Mouse (Mus musculus): ENCODE results near the gene Olfr1369-ps1. TPM values are rescaled to one million over a fixed set of nuclear protein-coding genes. Genes with fewer than 3 reads are reported as not detected.
"Not testable (repeated sequence)": the region's sequence is repeated elsewhere in the genome, so short reads cannot be mapped to it uniquely, and the experiment has no call there.

Gene Olfr1369-ps1
- not detected in 2 replicates for polyA plus RNA-seq (2012; rRNA removed)

DNA sequence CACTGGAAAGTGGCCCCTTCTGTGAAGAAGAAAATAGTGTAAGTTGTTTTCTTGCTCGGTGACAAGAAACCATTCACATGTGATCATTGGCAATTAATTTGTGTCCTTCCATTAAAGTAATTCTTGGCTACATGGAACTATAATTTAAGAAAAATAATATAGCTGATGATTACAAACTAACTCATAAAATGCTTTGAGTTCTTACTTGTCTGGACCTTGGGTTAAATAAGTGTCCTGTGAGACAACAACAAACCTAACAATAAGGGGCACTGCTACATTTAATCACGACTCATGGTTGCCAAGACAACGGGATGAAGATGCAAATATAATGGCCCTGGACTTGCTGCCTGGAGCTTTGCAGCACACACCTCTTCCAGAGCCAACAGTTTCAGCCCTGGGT lies at the start of gene Olfr1369-ps1:
Gene Olfr1369-ps1, plus strand, starts transcription at position 301 of the 400 bp plus-strand sequence.
- H3K27me3 ChIP-seq (ENCODE audit: control insufficient read depth, insufficient read depth, low read length); H3K4me1 ChIP-seq (replicated peaks; ENCODE audit: control insufficient read depth, insufficient read depth, low read length); DNase-seq; H3K36me3 ChIP-seq (ENCODE audit: control insufficient read depth, insufficient read depth, low read length); H3K4me3 ChIP-seq (ENCODE audit: control insufficient read depth, insufficient read depth, low read length); H3K27ac ChIP-seq (ENCODE audit: control insufficient read depth, insufficient read depth, low read length): not testable (repeated sequence)
- 83% methylated on average over 3 of the region's 3 CpGs for WGBS

- Histone ChIP-seq H3K27me3 (ENCODE audit: control insufficient read depth, insufficient read depth, low read length) (no peaks in the 10 kb centered on the region), H3K4me3 (ENCODE audit: control insufficient read depth, insufficient read depth, low read length) (no peak overlapping the region), H3K4me1 (replicated peaks; ENCODE audit: control insufficient read depth, insufficient read depth, low read length) (no peaks in the 10 kb centered on the region), H3K36me3 (ENCODE audit: control insufficient read depth, insufficient read depth, low read length) (no peaks in the 10 kb centered on the region), H3K27ac (ENCODE audit: control insufficient read depth, insufficient read depth, low read length) (no peak overlapping the region)
- 81% methylated on average over 2 of the region's 2 CpGs for WGBS
- no peak for DNase-seq
- no peak for TF ChIP-seq POLR2A (IDR thresholded peaks at IDR 0.05; ENCODE audit: control insufficient read depth, extremely low read depth, insufficient read depth, low read length, poor library complexity)
- no peak for TF ChIP-seq CTCF (IDR thresholded peaks at IDR 0.05; ENCODE audit: borderline replicate concordance, control insufficient read depth, extremely low read depth, insufficient read depth, low read length, poor library complexity)
Measured at GRCm38 (mm10) chr13:21066021-21066420, 45.3 kb upstream of the Olfr1369-ps1 start.

DNA sequence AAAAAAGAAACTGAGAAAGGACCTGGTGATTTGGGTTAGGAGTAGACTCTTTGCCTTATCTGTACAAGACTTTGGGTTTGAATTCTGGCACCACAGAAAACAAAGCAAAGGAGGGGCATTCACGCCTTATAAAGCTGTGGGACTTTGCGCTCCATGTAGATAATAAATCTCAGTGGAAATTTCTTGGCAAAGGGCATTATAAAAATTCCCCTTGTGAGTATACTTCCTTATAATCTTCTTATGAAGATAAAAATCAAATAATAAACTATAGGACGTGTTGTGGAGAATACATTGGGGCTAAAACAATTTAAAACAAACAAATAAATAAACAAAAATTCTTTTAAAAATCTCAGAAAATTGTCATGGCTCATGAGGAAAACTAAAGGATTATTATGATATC lies 36.4 kb upstream of the Olfr1369-ps1 start, which contains the start of gene Olfr1370:
Gene Olfr1370, minus strand, starts transcription at position 101 of the 400 bp plus-strand sequence.
- 85% methylated on average over 3 of the region's 3 CpGs for WGBS
- no peaks in the 10 kb centered on the region for H3K4me1 ChIP-seq (replicated peaks; ENCODE audit: control insufficient read depth, insufficient read depth, low read length)
- H3K36me3 ChIP-seq (ENCODE audit: control insufficient read depth, insufficient read depth, low read length) = no peaks in the 10 kb centered on the region
- H3K4me3 ChIP-seq (ENCODE audit: control insufficient read depth, insufficient read depth, low read length) = no peak within 1 kb of the TSS
- TF ChIP-seq CTCF (IDR thresholded peaks at IDR 0.05; ENCODE audit: borderline replicate concordance, control insufficient read depth, extremely low read depth, insufficient read depth, low read length, poor library complexity) = no peak
- no peak for TF ChIP-seq POLR2A (IDR thresholded peaks at IDR 0.05; ENCODE audit: control insufficient read depth, extremely low read depth, insufficient read depth, low read length, poor library complexity)
- no peak within 1 kb of the TSS for H3K27ac ChIP-seq (ENCODE audit: control insufficient read depth, insufficient read depth, low read length)
- no peaks in the 10 kb centered on the region for H3K27me3 ChIP-seq (ENCODE audit: control insufficient read depth, insufficient read depth, low read length)
- DNase-seq = no peak

DNA sequence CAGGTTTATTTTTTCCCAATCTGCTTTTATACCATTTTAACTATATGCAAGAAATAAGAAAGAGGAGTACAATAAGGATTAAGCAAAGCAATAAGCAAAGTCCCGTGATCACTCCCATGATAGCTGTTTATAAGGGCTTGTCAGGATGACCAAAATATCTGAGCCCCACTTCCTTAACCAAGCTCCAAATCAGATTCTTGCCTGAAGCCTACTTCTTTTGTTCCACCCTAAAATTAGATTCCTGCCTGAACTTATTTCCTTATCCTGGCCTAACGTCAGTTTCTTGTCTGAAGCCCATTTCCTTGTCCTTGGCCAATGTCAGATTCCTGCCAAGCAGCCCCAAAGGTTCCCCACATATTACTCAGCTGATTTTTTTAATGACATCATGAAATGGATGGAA lies 28.6 kb upstream of the Olfr1369-ps1 start:
- no peak for DNase-seq
- Histone ChIP-seq H3K4me1 (replicated peaks; ENCODE audit: control insufficient read depth, insufficient read depth, low read length) (no peaks in the 10 kb centered on the region), H3K27ac (ENCODE audit: control insufficient read depth, insufficient read depth, low read length) (no peak overlapping the region), H3K4me3 (ENCODE audit: control insufficient read depth, insufficient read depth, low read length) (no peak overlapping the region), H3K27me3 (ENCODE audit: control insufficient read depth, insufficient read depth, low read length) (no peaks in the 10 kb centered on the region), H3K36me3 (ENCODE audit: control insufficient read depth, insufficient read depth, low read length) (no peaks in the 10 kb centered on the region)
- 66% methylated on average over 2 of the region's 2 CpGs for WGBS
- no peak for TF ChIP-seq POLR2A (IDR thresholded peaks at IDR 0.05; ENCODE audit: control insufficient read depth, extremely low read depth, insufficient read depth, low read length, poor library complexity)
- TF ChIP-seq CTCF (IDR thresholded peaks at IDR 0.05; ENCODE audit: borderline replicate concordance, control insufficient read depth, extremely low read depth, insufficient read depth, low read length, poor library complexity) = no peak

DNA sequence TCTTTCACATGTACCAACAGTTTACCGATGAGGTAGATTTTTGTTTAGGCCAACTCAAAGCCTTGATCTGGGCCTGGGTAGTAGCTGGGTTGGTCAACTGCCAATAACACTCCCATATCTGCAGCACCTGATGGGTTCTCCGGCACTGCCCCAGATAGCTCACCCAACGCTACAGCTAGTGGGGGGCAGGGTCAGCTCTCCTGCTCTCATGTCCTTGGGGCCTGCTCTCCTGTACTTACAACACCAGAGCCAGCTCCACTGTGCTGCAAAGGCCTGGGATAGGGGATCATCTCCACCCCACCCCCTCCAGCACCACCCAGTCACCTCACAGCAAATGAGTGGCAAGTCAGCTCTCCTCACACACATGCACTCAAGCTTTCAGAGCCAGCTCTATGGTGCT lies 1.5 kb upstream of the Olfr1369-ps1 start:
- 98% methylated on average over 3 of the region's 3 CpGs for WGBS
- Histone ChIP-seq H3K27me3 (ENCODE audit: control insufficient read depth, insufficient read depth, low read length) (no peaks in the 10 kb centered on the region), H3K27ac (ENCODE audit: control insufficient read depth, insufficient read depth, low read length) (no peak overlapping the region), H3K4me3 (ENCODE audit: control insufficient read depth, insufficient read depth, low read length) (no peak overlapping the region), H3K36me3 (ENCODE audit: control insufficient read depth, insufficient read depth, low read length) (no peaks in the 10 kb centered on the region), H3K4me1 (replicated peaks; ENCODE audit: control insufficient read depth, insufficient read depth, low read length) (no peaks in the 10 kb centered on the region)
- no peak for DNase-seq
- TF ChIP-seq CTCF (IDR thresholded peaks at IDR 0.05; ENCODE audit: borderline replicate concordance, control insufficient read depth, extremely low read depth, insufficient read depth, low read length, poor library complexity) = no peak
- TF ChIP-seq POLR2A (IDR thresholded peaks at IDR 0.05; ENCODE audit: control insufficient read depth, extremely low read depth, insufficient read depth, low read length, poor library complexity) = no peak

DNA sequence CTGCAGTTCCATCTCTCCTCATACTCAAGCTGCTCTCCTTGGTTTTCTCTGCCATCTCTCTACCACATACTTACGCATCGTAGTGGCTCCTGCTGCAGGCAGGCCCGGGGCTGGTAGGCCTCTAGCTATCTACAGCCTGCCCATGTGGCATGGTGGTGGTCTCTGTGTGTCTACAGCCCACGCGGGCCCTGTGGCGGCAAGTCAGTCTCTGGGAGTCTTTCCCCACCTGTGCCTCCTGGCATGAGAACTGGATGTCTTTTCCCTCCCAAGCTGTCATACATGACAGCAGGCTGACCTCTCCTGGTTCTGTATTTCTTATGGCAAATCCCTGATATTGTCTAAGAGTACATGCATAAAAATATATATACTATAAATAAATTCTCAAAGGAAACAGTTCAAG lies 842 bp upstream of the Olfr1369-ps1 start:
- WGBS = 98% methylated on average over 6 of the region's 6 CpGs

DNA sequence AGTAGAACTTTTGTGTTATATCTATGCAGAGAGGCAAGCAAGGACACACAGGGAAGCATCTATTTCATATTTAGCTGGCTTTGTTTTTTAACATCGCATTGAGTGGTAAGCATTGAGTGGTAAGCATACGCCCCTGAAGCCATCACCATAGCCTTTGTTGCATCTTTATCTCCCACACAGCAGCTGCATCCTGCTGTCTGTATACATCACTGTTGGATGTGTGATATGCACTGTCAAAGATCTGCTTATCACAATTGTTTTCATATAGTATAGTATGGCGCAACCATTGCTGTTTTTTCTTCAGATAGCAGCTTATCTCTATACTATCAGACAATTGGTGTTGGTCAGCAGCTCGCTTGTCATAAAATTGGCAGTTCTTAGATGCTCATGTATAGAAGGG lies 2.8 kb downstream of the Olfr1369-ps1 start:
- TF ChIP-seq CTCF (IDR thresholded peaks at IDR 0.05; ENCODE audit: borderline replicate concordance, control insufficient read depth, extremely low read depth, insufficient read depth, low read length, poor library complexity) (no peak), POLR2A (IDR thresholded peaks at IDR 0.05; ENCODE audit: control insufficient read depth, extremely low read depth, insufficient read depth, low read length, poor library complexity) (no peak)
- Histone ChIP-seq H3K27ac (ENCODE audit: control insufficient read depth, insufficient read depth, low read length) (no peak overlapping the region), H3K4me3 (ENCODE audit: control insufficient read depth, insufficient read depth, low read length) (no peak overlapping the region), H3K27me3 (ENCODE audit: control insufficient read depth, insufficient read depth, low read length) (no peaks in the 10 kb centered on the region), H3K36me3 (ENCODE audit: control insufficient read depth, insufficient read depth, low read length) (no peaks in the 10 kb centered on the region), H3K4me1 (replicated peaks; ENCODE audit: control insufficient read depth, insufficient read depth, low read length) (no peaks in the 10 kb centered on the region)
- DNase-seq = no peak
- 84% methylated on average over 4 of the region's 4 CpGs for WGBS

More for the DNA sequence above, 842 bp upstream of the Olfr1369-ps1 start:
- no peaks in the 10 kb centered on the region for H3K36me3 ChIP-seq (ENCODE audit: control insufficient read depth, insufficient read depth, low read length)
- H3K4me3 ChIP-seq (ENCODE audit: control insufficient read depth, insufficient read depth, low read length) = no peak overlapping the region
- TF ChIP-seq CTCF (IDR thresholded peaks at IDR 0.05; ENCODE audit: borderline replicate concordance, control insufficient read depth, extremely low read depth, insufficient read depth, low read length, poor library complexity) = no peak
- TF ChIP-seq POLR2A (IDR thresholded peaks at IDR 0.05; ENCODE audit: control insufficient read depth, extremely low read depth, insufficient read depth, low read length, poor library complexity) = no peak
- no peaks in the 10 kb centered on the region for H3K4me1 ChIP-seq (replicated peaks; ENCODE audit: control insufficient read depth, insufficient read depth, low read length)
- DNase-seq = no peak
- no peaks in the 10 kb centered on the region for H3K27me3 ChIP-seq (ENCODE audit: control insufficient read depth, insufficient read depth, low read length)
- no peak overlapping the region for H3K27ac ChIP-seq (ENCODE audit: control insufficient read depth, insufficient read depth, low read length)

- not testable (repeated sequence) for H3K36me3 ChIP-seq (ENCODE audit: control insufficient read depth, insufficient read depth, low read length); H3K4me3 ChIP-seq (ENCODE audit: control insufficient read depth, insufficient read depth, low read length); DNase-seq; H3K27ac ChIP-seq (ENCODE audit: control insufficient read depth, insufficient read depth, low read length); H3K27me3 ChIP-seq (ENCODE audit: control insufficient read depth, insufficient read depth, low read length); H3K4me1 ChIP-seq (replicated peaks; ENCODE audit: control insufficient read depth, insufficient read depth, low read length)
- WGBS = 84% methylated on average over 3 of the region's 3 CpGs
Measured at GRCm38 (mm10) chr13:21129339-21129738, 18.1 kb downstream of the Olfr1369-ps1 start, which contains the start of gene Olfr263. Olfr263 (plus strand) TSS chr13:21129639.

Data from thymus, adult 2 months (tissue).